Mouse (Mus musculus) testis, adult 2 months (tissue): ENCODE data around the gene Slc5a11. TPM values are rescaled to one million over a fixed set of nuclear protein-coding genes. Genes with fewer than 3 reads are reported as not detected.

Experiments used
- H3K27ac ChIP-seq: fragments of 200-500 bp; 2 replicates; pipeline ENCODE4 v1.5.1; 2012; ENCODE audit warnings: low read depth, low read length; ENCODE audit not compliant: control insufficient read depth, insufficient read depth
- H3K27me3 ChIP-seq: fragments of 200-500 bp; 2 replicates; pipeline ENCODE4 v1.6.1; 2012; ENCODE audit warnings: mild to moderate bottlenecking, low read length, moderate library complexity; ENCODE audit not compliant: control insufficient read depth, insufficient read depth
- H3K36me3 ChIP-seq: fragments of 200-500 bp; 2 replicates; pipeline ENCODE4 v1.6.1; 2012; ENCODE audit warnings: mild to moderate bottlenecking, low read length; ENCODE audit not compliant: control insufficient read depth, insufficient read depth
- H3K4me1 ChIP-seq: fragments of 200-500 bp; 2 replicates; pipeline ENCODE4 v1.6.1; 2012; ENCODE audit warnings: low read length; ENCODE audit not compliant: control insufficient read depth, insufficient read depth
- H3K4me3 ChIP-seq: fragments of 200-500 bp; 2 replicates; pipeline ENCODE4 v1.5.1; 2012; ENCODE audit warnings: low read depth, mild to moderate bottlenecking, low read length, moderate library complexity, mixed read lengths; ENCODE audit not compliant: control insufficient read depth
- CTCF ChIP-seq: fragments of 200-500 bp; IDR thresholded peaks from 2 replicates; pipeline ENCODE4 v1.5.1; 2012; ENCODE audit warnings: low read depth, mild to moderate bottlenecking, inconsistent platforms, low read length, moderate library complexity; ENCODE audit not compliant: control insufficient read depth, insufficient read depth, insufficient replicate concordance
- POLR2A ChIP-seq: fragments of 200-500 bp; IDR thresholded peaks from 2 replicates; pipeline ENCODE4 v1.6.1; 2012; ENCODE audit warnings: low read depth, mild to moderate bottlenecking, inconsistent platforms, low read length, moderate library complexity; ENCODE audit not compliant: control insufficient read depth
- polyA plus RNA-seq: library from polyadenylated mRNA; depleted of rRNA; stranded (reverse); fragments of >200 nt; gene quantifications from 2 replicates; pipeline ENCODE4 v1.2.3, GENCODE M21; 2012

Slc5a11 gene
- polyA plus RNA-seq, 1 experiment = 0.10 TPM

- Histone ChIP-seq H3K27ac (no peak overlapping the region), H3K4me1 (no peaks in the 10 kb centered on the region), H3K27me3 (no peaks in the 10 kb centered on the region), H3K36me3 (no peaks in the 10 kb centered on the region), H3K4me3 (no peak overlapping the region)
- TF ChIP-seq POLR2A (no peak), CTCF (no peak)
Measured at GRCm38 (mm10) chr7:123212316-123212715, 2.3 kb upstream of the Slc5a11 start.

GRCm38 (mm10) chr7:123215138-123215537 lies 558 bp downstream of the Slc5a11 start:
- TF ChIP-seq CTCF = no peak
- TF ChIP-seq POLR2A = no peak
- Histone ChIP-seq H3K36me3 (no peaks in the 10 kb centered on the region), H3K4me1 (no peaks in the 10 kb centered on the region), H3K27me3 (no peaks in the 10 kb centered on the region), H3K4me3 (no peak overlapping the region), H3K27ac (no peak overlapping the region)

- no peaks in the 10 kb centered on the region for H3K36me3 ChIP-seq
- H3K4me3 ChIP-seq = no peak overlapping the region
- no peak overlapping the region for H3K27ac ChIP-seq
- H3K4me1 ChIP-seq = no peaks in the 10 kb centered on the region; the same call in 1 of the 2 replicates
- TF ChIP-seq POLR2A (no peak), CTCF (no peak)
- H3K27me3 ChIP-seq = no peaks in the 10 kb centered on the region
Measured at GRCm38 (mm10) chr7:123217448-123218354, 3.1 kb downstream of the Slc5a11 start.

- Histone ChIP-seq H3K36me3 (no peaks in the 10 kb centered on the region), H3K4me3 (no peak overlapping the region), H3K4me1 (no peaks in the 10 kb centered on the region; the same call in 1 of the 2 replicates), H3K27ac (no peak overlapping the region), H3K27me3 (no peaks in the 10 kb centered on the region)
- TF ChIP-seq POLR2A (no peak), CTCF (no peak)
Measured at GRCm38 (mm10) chr7:123218620-123219019, 4.0 kb downstream of the Slc5a11 start.

GRCm38 (mm10) chr7:123219781-123220632 lies 5.4 kb downstream of the Slc5a11 start:
- Histone ChIP-seq H3K36me3 (no peaks in the 10 kb centered on the region), H3K27ac (no peak overlapping the region), H3K27me3 (no peaks in the 10 kb centered on the region), H3K4me3 (no peak overlapping the region), H3K4me1 (no peaks in the 10 kb centered on the region; the same call in 1 of the 2 replicates)
- TF ChIP-seq POLR2A (no peak), CTCF (no peak)

GRCm38 (mm10) chr7:123220633-123220942 lies 6.0 kb downstream of the Slc5a11 start:
- no peaks in the 10 kb centered on the region for H3K36me3 ChIP-seq
- H3K27ac ChIP-seq = no peak overlapping the region
- TF ChIP-seq CTCF (no peak), POLR2A (no peak)
- H3K4me3 ChIP-seq = no peak overlapping the region
- no peaks in the 10 kb centered on the region for H3K27me3 ChIP-seq
- no peaks in the 10 kb centered on the region; the same call in 1 of the 2 replicates for H3K4me1 ChIP-seq

GRCm38 (mm10) chr7:123224076-123224475 lies 9.5 kb downstream of the Slc5a11 start:
- Histone ChIP-seq H3K4me3 (no peak overlapping the region), H3K4me1 (no peaks in the 10 kb centered on the region; the same call in 1 of the 2 replicates), H3K27me3 (no peaks in the 10 kb centered on the region), H3K36me3 (no peaks in the 10 kb centered on the region), H3K27ac (no peak overlapping the region)
- TF ChIP-seq POLR2A (no peak), CTCF (no peak)
